Mouse (Mus musculus) kidney, postnatal 14 days (tissue): ENCODE measurements around the gene Il18bp.
"Not testable (repeated sequence)": the region's sequence is repeated elsewhere in the genome, so short reads cannot be mapped to it uniquely, and the experiment has no call there.

Experiments used
- DNase-seq: peaks from one replicate; pipeline ENCODE4 v3.0.0; 2022; ENCODE audit warnings: mixed read lengths

Il18bp gene

GRCm38 (mm10) chr7:102018590-102018989 lies at the start of gene Il18bp:
TSS of gene Il18bp (minus strand) at chr7:102018690.
- no peak for DNase-seq

- DNase-seq = no peak
These were observed 47.9 kb upstream of the Il18bp start for GRCm38 (mm10) chr7:102066363-102066762.

- DNase-seq = peak; percentile 94
These were observed 46.8 kb upstream of the Il18bp start, which contains the start of the genes Rnf121, Xndc1 and Xntrpc for GRCm38 (mm10) chr7:102065046-102065891. TSS of gene Rnf121 (minus strand) at chr7:102065469. TSS of gene Xndc1 (plus strand) at chr7:102065511. TSS of gene Xntrpc (plus strand) at chr7:102065713.

GRCm38 (mm10) chr7:102064655-102065045 lies 46.2 kb upstream of the Il18bp start:
- no peak for DNase-seq

GRCm38 (mm10) chr7:102063891-102064290 lies 45.4 kb upstream of the Il18bp start:
- no peak for DNase-seq

- DNase-seq = no peak
These were observed 43.7 kb upstream of the Il18bp start for GRCm38 (mm10) chr7:102062203-102062602.

GRCm38 (mm10) chr7:102061353-102061752 lies 42.9 kb upstream of the Il18bp start:
- DNase-seq = no peak

GRCm38 (mm10) chr7:102048524-102048923 lies 30.0 kb upstream of the Il18bp start:
- DNase-seq = not testable (repeated sequence)

GRCm38 (mm10) chr7:102042314-102042713 lies 23.8 kb upstream of the Il18bp start:
- DNase-seq = peak; percentile 41

GRCm38 (mm10) chr7:102037318-102037717 lies 18.8 kb upstream of the Il18bp start:
- DNase-seq = no peak

GRCm38 (mm10) chr7:102035534-102035933 lies 17.0 kb upstream of the Il18bp start:
- no peak for DNase-seq

- DNase-seq = no peak
These were observed 16.4 kb upstream of the Il18bp start for GRCm38 (mm10) chr7:102034904-102035303.

- DNase-seq = no peak
These were observed 7.0 kb upstream of the Il18bp start for GRCm38 (mm10) chr7:102025187-102026119.

GRCm38 (mm10) chr7:102023821-102024220 lies 5.3 kb upstream of the Il18bp start:
- no peak for DNase-seq

GRCm38 (mm10) chr7:102020934-102021333 lies 2.4 kb upstream of the Il18bp start:
- DNase-seq = not testable (repeated sequence)

- no peak for DNase-seq
These were observed 872 bp upstream of the Il18bp start for GRCm38 (mm10) chr7:102019362-102019761.

- DNase-seq = peak; percentile 55
These were observed 456 bp downstream of the Il18bp start for GRCm38 (mm10) chr7:102018034-102018433.

GRCm38 (mm10) chr7:102017452-102017851 lies 1.0 kb downstream of the Il18bp start:
- peak; percentile 37 for DNase-seq

GRCm38 (mm10) chr7:102016936-102017335 lies 1.6 kb downstream of the Il18bp start:
- DNase-seq = no peak

- no peak for DNase-seq
These were observed 3.5 kb downstream of the Il18bp start for GRCm38 (mm10) chr7:102014995-102015394.

GRCm38 (mm10) chr7:102013416-102013815 lies 5.1 kb downstream of the Il18bp start:
- no peak for DNase-seq

- DNase-seq = no peak
These were observed 6.6 kb downstream of the Il18bp start for GRCm38 (mm10) chr7:102011855-102012254.

- DNase-seq = no peak
These were observed 12.0 kb downstream of the Il18bp start for GRCm38 (mm10) chr7:102006520-102006919.
